Mouse (Mus musculus): Measurements from ENCODE around the gene Zfp592.

DNA sequence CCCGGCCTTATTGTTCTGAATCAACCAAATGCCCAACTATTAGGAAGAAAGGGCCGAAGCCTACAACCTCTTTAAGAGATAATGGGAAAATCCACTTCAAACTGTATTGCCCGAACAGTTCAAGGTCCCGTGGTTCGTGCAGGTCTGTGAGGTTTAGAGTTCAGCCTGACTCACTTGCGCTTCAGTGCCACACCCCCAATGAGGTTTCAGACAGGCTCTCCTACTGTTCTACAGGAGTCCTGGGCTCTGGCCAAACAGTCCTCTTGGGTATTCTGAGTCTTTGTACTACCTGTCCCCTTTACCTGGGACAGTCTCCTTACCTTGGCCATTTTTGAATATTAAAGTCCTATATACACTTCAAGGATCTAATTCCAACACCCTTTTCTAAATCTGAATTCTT, 3.2 kb upstream of the Zfp592 start:
- TF ChIP-seq CTCF (IDR thresholded peaks at IDR 0.05; ENCODE audit: extremely low read depth, insufficient read length, insufficient replicate concordance, low read depth, low read length): no peak
- TF ChIP-seq POLR2A (IDR thresholded peaks at IDR 0.05; ENCODE audit: low read depth, low read length): no peak

Data from small intestine, adult 2 months (tissue).